Mouse (Mus musculus): Measurements from ENCODE around the gene Trmt6. TPM values are rescaled to one million over a fixed set of nuclear protein-coding genes. Genes with fewer than 3 reads are reported as not detected.

Gene Trmt6
- total RNA-seq, 2 experiments from 2014 or later, result 27.5 to 29.9 TPM

Other genes with a start within 250 kb of the Trmt6 start
- 100 to 1,000 TPM in 1 of 2 experiments, 10 to 100 TPM in 1; 99.4 to 112 TPM for gene Gpcpd1, start 228.3 kb downstream of the Trmt6 start, total RNA-seq (2021)
- gene Shld1, start 129.1 kb downstream of the Trmt6 start, total RNA-seq (2021), result 1 to 10 TPM; 7.7 to 9.1 TPM
- 100 to 1,000 TPM; 206 to 208 TPM for gene Chgb, start 34.8 kb downstream of the Trmt6 start, total RNA-seq (2021)
- gene Mcm8, start 86 bp upstream of the Trmt6 start, total RNA-seq (2021), result 1 to 10 TPM; 4.2 to 5.4 TPM
- 10 to 100 TPM; 35.5 to 36.8 TPM for gene Crls1, start 30.6 kb upstream of the Trmt6 start, total RNA-seq (2021)
- gene Lrrn4, start 64.8 kb upstream of the Trmt6 start, total RNA-seq (2021), result 1 to 10 TPM; 1.2 TPM
- gene Fermt1, start 129.9 kb upstream of the Trmt6 start, total RNA-seq (2021), result under 1 TPM; 0.18 to 0.47 TPM